8 mouse cellular contexts compared by ENCODE assay signal in the genomic region with DNA sequence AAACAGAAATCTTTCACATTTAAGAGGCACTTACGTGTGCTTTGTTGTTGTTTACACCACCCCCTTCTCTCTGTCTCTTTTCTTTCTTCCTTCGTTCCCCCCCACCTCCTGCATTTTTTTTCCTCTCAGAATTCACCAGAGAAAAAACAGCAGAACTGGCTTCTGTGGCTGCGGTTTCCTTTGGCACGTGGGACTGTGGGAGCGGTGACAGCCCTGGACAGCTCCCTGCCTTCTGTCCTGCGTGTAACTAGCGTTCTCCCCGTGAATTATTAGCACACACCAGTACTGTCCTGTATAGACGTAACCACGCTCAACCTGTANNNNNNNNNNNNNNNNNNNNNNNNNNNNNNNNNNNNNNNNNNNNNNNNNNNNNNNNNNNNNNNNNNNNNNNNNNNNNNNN.
DNase-seq lines count a peak whose midpoint lies in the region; ATAC-seq and TF ChIP-seq lines count a peak whose summit lies in the region.

No protein-coding gene starts in this region.

- H3K4me1 ChIP-seq in intestine, embryonic 14.5 days (replicated peaks; ENCODE audit: control insufficient read depth, insufficient read depth, low read length), result no peaks in the 10 kb centered on the region
- no peaks in the 10 kb centered on the region for H3K4me1 ChIP-seq in intestine, postnatal 0 days (replicated peaks; ENCODE audit: control insufficient read depth, insufficient read depth, low read length)
- H3K4me1 ChIP-seq in embryonic facial prominence, embryonic 10.5 days, result peaks cover 16% of the 10 kb centered on the region
- peaks cover 22% of the 10 kb centered on the region for H3K4me1 ChIP-seq in hindbrain, embryonic 15.5 days (replicated peaks)
- peaks cover 27% of the 10 kb centered on the region for H3K4me1 ChIP-seq in neural tube, embryonic 15.5 days

- ATAC-seq in intestine, embryonic 14.5 days (replicated peaks; ENCODE audit: low FRiP score, low TSS enrichment, low read depth), result no peak
- no peak for ATAC-seq in intestine, postnatal 0 days
- peak; percentile 74; the same call in 1 of the 2 replicates for ATAC-seq in hindbrain, embryonic 15.5 days (ENCODE audit: low FRiP score, low read depth)
- ATAC-seq in neural tube, embryonic 15.5 days (ENCODE audit: low FRiP score), result peak; percentile 70; the same call in 1 of the 2 replicates
- no peak for ATAC-seq in inflammation-experienced regulatory T-cells, adult 6 months

- peak overlapping the region; percentile 31; the same call in 1 of the 2 replicates for H3K4me2 ChIP-seq in intestine, embryonic 14.5 days (ENCODE audit: low read length)
- no peak overlapping the region for H3K4me2 ChIP-seq in intestine, postnatal 0 days (replicated peaks; ENCODE audit: low read depth)
- H3K4me2 ChIP-seq in hindbrain, embryonic 15.5 days, result peak overlapping the region; percentile 60
- H3K4me2 ChIP-seq in neural tube, embryonic 15.5 days, result peak overlapping the region; percentile 57

- no peak overlapping the region for H3K9ac ChIP-seq in intestine, embryonic 14.5 days (ENCODE audit: low read length)
- no peak overlapping the region for H3K9ac ChIP-seq in intestine, postnatal 0 days (ENCODE audit: low read depth, low read length)
- peak overlapping the region; percentile 36; the same call in 1 of the 2 replicates for H3K9ac ChIP-seq in hindbrain, embryonic 15.5 days
- 0 out of 2 replicates have a peak overlapping the region, but pooled peaks have one; percentile 24 for H3K9ac ChIP-seq in neural tube, embryonic 15.5 days (replicated peaks)

- DNase-seq in intestine, embryonic 14.5 days (ENCODE audit: low spot score), result no peak
- peak; percentile 12 for DNase-seq in adrenal gland, postnatal 14 days
- peak; percentile 33 for DNase-seq in embryonic facial prominence, embryonic 10.5 days (ENCODE audit: low spot score)
- no peak for DNase-seq in urinary bladder, adult 18-20 months (ENCODE audit: low spot score in 2 of 2)

- 39% methylated on average over 10 of the region's 10 CpGs for WGBS in intestine, embryonic 14.5 days
- WGBS in intestine, postnatal 0 days, result 33% methylated on average over 10 of the region's 10 CpGs
- WGBS in embryonic facial prominence, embryonic 10.5 days, result 39% methylated on average over 10 of the region's 10 CpGs
- WGBS in hindbrain, embryonic 15.5 days, result 28% methylated on average over 10 of the region's 10 CpGs
- WGBS in neural tube, embryonic 15.5 days, result 20% methylated on average over 10 of the region's 10 CpGs

- no peaks in the 10 kb centered on the region for H3K27me3 ChIP-seq in intestine, embryonic 14.5 days (replicated peaks; ENCODE audit: control insufficient read depth, insufficient read depth, low read length)
- no peaks in the 10 kb centered on the region for H3K27me3 ChIP-seq in intestine, postnatal 0 days (replicated peaks; ENCODE audit: control insufficient read depth, insufficient read depth, low read length)
- H3K27me3 ChIP-seq in embryonic facial prominence, embryonic 10.5 days (replicated peaks; ENCODE audit: low read depth, poor library complexity, severe bottlenecking), result no peaks in the 10 kb centered on the region; the same call in 1 of the 2 replicates
- no peaks in the 10 kb centered on the region for H3K27me3 ChIP-seq in hindbrain, embryonic 15.5 days
- no peaks in the 10 kb centered on the region for H3K27me3 ChIP-seq in neural tube, embryonic 15.5 days (replicated peaks)

- no peak for TF ChIP-seq CTCF in intestine, postnatal 0 days (IDR thresholded peaks at IDR 0.05; ENCODE audit: low read depth)

- H3K27ac ChIP-seq in intestine, embryonic 14.5 days (ENCODE audit: low read depth), result no peak overlapping the region
- no peak overlapping the region for H3K27ac ChIP-seq in intestine, postnatal 0 days (ENCODE audit: low read depth, low read length)
- no peak overlapping the region for H3K27ac ChIP-seq in embryonic facial prominence, embryonic 10.5 days (replicated peaks)
- H3K27ac ChIP-seq in hindbrain, embryonic 15.5 days (replicated peaks), result 0 out of 2 replicates have a peak overlapping the region, but pooled peaks have one; percentile 25
- peak overlapping the region; percentile 49 for H3K27ac ChIP-seq in neural tube, embryonic 15.5 days (replicated peaks)

- no peak overlapping the region for H3K4me3 ChIP-seq in intestine, embryonic 14.5 days (ENCODE audit: low read depth, low read length)
- H3K4me3 ChIP-seq in intestine, postnatal 0 days (ENCODE audit: low read depth, low read length), result no peak overlapping the region
- peak overlapping the region; percentile 39 for H3K4me3 ChIP-seq in embryonic facial prominence, embryonic 10.5 days
- peak overlapping the region; percentile 33 for H3K4me3 ChIP-seq in hindbrain, embryonic 15.5 days
- peak overlapping the region; percentile 32 for H3K4me3 ChIP-seq in neural tube, embryonic 15.5 days (replicated peaks)

- H3K9me3 ChIP-seq in intestine, embryonic 14.5 days (ENCODE audit: control insufficient read depth, low read length), result no peaks in the 10 kb centered on the region
- H3K9me3 ChIP-seq in intestine, postnatal 0 days (ENCODE audit: control insufficient read depth), result no peaks in the 10 kb centered on the region
- no peaks in the 10 kb centered on the region for H3K9me3 ChIP-seq in embryonic facial prominence, embryonic 10.5 days
- no peaks in the 10 kb centered on the region for H3K9me3 ChIP-seq in hindbrain, embryonic 15.5 days
- no peaks in the 10 kb centered on the region for H3K9me3 ChIP-seq in neural tube, embryonic 15.5 days (replicated peaks)

- no peaks in the 10 kb centered on the region for H3K36me3 ChIP-seq in intestine, embryonic 14.5 days (ENCODE audit: control insufficient read depth, insufficient read depth, low read length)
- H3K36me3 ChIP-seq in intestine, postnatal 0 days (ENCODE audit: control insufficient read depth, insufficient read depth), result no peaks in the 10 kb centered on the region
- no peaks in the 10 kb centered on the region for H3K36me3 ChIP-seq in embryonic facial prominence, embryonic 10.5 days (replicated peaks)
- H3K36me3 ChIP-seq in hindbrain, embryonic 15.5 days, result no peaks in the 10 kb centered on the region
- H3K36me3 ChIP-seq in neural tube, embryonic 15.5 days, result no peaks in the 10 kb centered on the region

Comparison
In these comparisons a context has a peak if more than half of its experiments do, and no peak if none do; other contexts are left out.
1. ATAC-seq: peak in hindbrain, embryonic 15.5 days (single experiment) and neural tube, embryonic 15.5 days (single experiment); none in intestine, embryonic 14.5 days (single experiment), intestine, postnatal 0 days (single experiment) and inflammation-experienced regulatory T-cells, adult 6 months (single experiment).
2. DNase-seq: peak in adrenal gland, postnatal 14 days (single experiment) and embryonic facial prominence, embryonic 10.5 days (single experiment); none in intestine, embryonic 14.5 days (single experiment) and urinary bladder, adult 18-20 months (0 of 2).
3. H3K27ac ChIP-seq: peak in hindbrain, embryonic 15.5 days (single experiment) and neural tube, embryonic 15.5 days (single experiment); none in intestine, embryonic 14.5 days (single experiment), intestine, postnatal 0 days (single experiment) and embryonic facial prominence, embryonic 10.5 days (single experiment).
4. H3K4me3 ChIP-seq: peak in embryonic facial prominence, embryonic 10.5 days (single experiment), hindbrain, embryonic 15.5 days (single experiment) and neural tube, embryonic 15.5 days (single experiment); none in intestine, embryonic 14.5 days (single experiment) and intestine, postnatal 0 days (single experiment).
5. H3K9ac ChIP-seq: peak in hindbrain, embryonic 15.5 days (single experiment) and neural tube, embryonic 15.5 days (single experiment); none in intestine, embryonic 14.5 days (single experiment) and intestine, postnatal 0 days (single experiment).